Mouse (Mus musculus) monocyte, adult 5-6 weeks (primary cell): Measurements from ENCODE around the gene Rrad. TPM values are rescaled to one million over a fixed set of nuclear protein-coding genes. Genes with fewer than 3 reads are reported as not detected.

Experiments used
- ATAC-seq: fragments of 153-309, 156-312 bp; replicated peaks from 2 replicates; pipeline ENCODE4 v1.8.0; 2017; ENCODE audit warnings: mild to moderate bottlenecking; ENCODE audit not compliant: low TSS enrichment, insufficient number of reproducible peaks, severe bottlenecking, poor library complexity, low FRiP score
- total RNA-seq: library from RNA; stranded (forward); fragments of 200-1000, 200-491, 200-594 nt; gene quantifications from 3 replicates; pipeline ENCODE4 v1.2.3, GENCODE M21; 2017

The Rrad gene
- total RNA-seq, 1 experiment from 2014 or later = 19.0 TPM

DNA sequence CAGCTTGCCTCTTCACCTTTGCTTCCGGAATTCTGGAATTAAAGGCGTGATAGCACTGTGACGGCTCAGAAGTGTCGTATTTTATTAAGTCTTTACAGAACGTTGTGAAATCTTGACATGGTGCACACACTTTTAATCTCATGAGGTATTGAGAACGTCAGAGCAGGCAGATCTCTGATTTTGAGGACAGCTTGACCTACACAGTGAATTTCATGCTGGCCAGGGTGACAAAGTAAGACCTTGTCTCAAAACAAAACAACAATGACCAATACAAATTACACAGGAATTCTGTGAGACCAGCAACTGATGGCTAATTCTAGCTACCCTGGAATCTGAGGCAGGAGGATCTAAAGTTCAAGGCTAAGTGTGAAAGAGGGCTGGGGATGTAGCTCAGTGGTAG is 38.6 kb downstream of the Rrad start:
- no peak for ATAC-seq

DNA sequence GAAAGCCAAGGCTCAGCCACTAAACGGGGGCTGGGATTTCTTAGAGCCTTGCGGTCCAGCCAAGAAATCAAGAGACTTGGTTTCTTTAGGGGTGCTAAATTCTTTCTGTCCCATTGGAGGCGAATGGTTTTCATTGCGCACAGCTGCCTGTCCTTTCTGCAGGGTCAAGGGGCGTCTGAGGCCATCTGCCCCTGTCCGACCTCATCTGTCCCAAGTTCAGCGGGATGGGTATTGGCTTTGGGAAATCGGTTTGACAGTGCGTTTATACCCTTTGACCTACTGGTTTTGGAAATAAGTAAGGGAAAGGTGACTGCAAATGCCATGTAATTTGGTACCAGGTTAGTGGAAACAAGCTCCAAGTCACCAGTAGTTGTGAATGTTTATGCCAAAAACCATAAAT is 39.3 kb downstream of the Rrad start:
- ATAC-seq = no peak

DNA sequence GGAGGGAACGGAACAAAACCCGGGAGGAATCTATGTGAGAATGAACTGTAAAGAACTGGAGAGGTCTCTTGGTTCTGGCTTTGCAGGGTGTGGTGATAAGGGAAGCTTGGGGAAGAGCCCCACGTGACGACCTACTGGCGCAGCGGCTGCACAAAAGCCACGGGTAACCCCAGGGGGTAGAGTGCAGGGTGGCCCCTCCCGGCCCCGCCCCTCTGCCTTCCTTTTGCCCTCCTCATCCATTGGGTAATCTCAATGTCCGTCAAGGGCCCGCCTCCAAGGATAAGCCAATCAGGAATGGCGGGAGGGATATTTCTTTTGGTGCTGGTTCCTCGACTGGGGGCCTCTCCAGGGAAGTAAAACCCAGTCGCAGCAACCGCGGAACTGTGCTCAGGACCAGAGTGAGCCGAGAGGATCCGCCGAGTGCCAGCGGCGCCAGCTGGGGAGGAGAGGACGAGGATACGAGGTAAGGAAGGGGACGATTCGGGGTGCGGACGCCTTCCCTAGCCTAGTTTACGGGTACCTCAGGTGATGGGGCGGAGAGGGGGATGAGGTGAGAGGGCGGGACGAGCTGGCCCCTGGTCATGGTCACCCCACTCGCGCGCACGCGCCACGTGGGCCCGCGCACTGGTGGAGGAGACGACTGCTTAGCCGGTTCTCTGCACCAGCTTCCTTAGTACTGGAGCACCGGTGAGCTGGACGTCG is 39.8 kb downstream of the Rrad start, which contains the start of gene Pdp2:
Gene Pdp2, plus strand, starts transcription at position 319 of the 702 bp plus-strand sequence.
- ATAC-seq = peak; percentile 92

DNA sequence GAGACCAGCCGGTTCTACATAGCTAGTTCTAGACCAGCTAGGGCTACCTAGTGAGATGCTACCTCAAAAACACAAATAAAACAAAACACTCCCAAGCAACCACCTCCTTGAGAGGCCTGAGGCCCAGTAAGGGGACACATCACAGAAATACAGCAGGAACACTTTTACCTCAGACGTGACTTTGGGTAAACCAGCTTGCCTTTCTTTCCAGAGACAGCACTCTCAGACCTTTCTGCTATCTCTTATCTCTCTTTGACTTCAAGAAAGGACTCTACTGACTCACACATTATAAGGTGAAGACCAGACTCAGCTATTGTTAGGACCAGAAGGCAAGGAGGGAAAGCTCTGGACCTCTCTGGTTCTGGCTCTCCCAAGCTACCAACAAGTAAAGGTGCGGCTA is 40.8 kb downstream of the Rrad start:
- ATAC-seq = no peak

DNA sequence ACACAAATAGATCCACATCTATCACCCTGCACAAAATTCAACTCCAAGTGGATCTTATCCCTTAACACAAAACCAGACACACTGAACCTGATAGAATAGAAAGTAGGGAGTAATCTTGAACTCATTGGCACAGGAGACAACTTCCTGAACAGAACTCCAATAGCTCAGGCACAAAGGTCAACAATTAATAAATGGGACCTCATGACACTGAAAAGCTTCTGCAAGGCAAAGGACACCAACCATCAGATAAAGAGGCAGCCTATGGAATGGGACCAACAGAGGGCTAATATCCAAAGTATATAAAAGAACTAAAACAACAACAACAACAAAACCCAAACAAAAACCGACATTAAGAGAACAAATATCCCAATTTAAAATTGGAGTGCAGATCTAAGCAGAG is 46.6 kb downstream of the Rrad start:
- ATAC-seq = no peak

Other genes starting within 250 kb of the Rrad start
- 0.19 to 0.97 TPM (median 0.64 TPM) in 3 replicates for gene Cmtm4, start 235.5 kb downstream of the Rrad start, total RNA-seq
- gene Dync1li2, start 188.3 kb downstream of the Rrad start, total RNA-seq = 57.3 to 86.0 TPM (median 57.8 TPM) in 3 replicates
- 0.21 TPM in 1 of 3 replicates, not detected in the others for gene Terb1, start 121.4 kb downstream of the Rrad start, total RNA-seq
- gene Nae1, start 96.7 kb downstream of the Rrad start, total RNA-seq = 103 to 118 TPM (median 115 TPM) in 3 replicates
- 1.3 to 3.6 TPM (median 3.3 TPM) in 3 replicates for gene Car7, start 96.6 kb downstream of the Rrad start, total RNA-seq
- gene Pdp2, start 39.9 kb downstream of the Rrad start, total RNA-seq = 3.4 to 6.1 TPM (median 5.0 TPM) in 3 replicates
- gene Cdh16, start 6.9 kb downstream of the Rrad start, total RNA-seq = not detected in 3 replicates
- 20.6 to 41.4 TPM (median 36.8 TPM) in 3 replicates for gene Ciao2b, start 10.6 kb upstream of the Rrad start, total RNA-seq
- gene Ces2a, start 102.7 kb upstream of the Rrad start, total RNA-seq = not detected in 3 replicates
- not detected in 3 replicates for gene Ces2b, start 200.2 kb upstream of the Rrad start, total RNA-seq
- gene Ces2c, start 215.7 kb upstream of the Rrad start, total RNA-seq = 1.6 TPM in 1 of 3 replicates, not detected in the others